Mouse (Mus musculus) thymus, postnatal 4 days (tissue): ENCODE data around the gene Ehd1.
A peak's percentile ranks its signal among the peaks of the same experiment; 100 is the strongest.

Experiments
- DNase-seq: peaks from one replicate; pipeline ENCODE4 v3.0.0; 2021

Gene Ehd1

DNA sequence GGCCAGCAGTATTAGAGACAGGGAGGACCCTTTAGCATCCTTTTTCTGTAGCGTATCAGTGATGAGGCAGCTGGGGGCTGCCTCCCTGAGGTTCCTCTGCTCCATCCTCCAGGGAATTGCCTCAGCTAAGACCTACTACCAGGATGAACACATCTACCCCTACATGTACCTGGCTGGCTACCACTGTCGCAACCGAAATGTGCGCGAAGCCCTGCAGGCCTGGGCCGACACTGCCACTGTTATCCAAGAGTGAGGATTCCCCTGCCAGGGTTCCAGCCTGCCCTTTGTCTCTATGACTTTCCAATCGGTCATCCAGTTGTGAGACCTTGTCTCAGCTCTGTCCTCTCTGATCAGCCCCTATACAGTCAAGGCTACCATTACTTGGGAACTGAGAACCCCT lies 61.6 kb downstream of the Ehd1 start:
- DNase-seq: no peak

DNA sequence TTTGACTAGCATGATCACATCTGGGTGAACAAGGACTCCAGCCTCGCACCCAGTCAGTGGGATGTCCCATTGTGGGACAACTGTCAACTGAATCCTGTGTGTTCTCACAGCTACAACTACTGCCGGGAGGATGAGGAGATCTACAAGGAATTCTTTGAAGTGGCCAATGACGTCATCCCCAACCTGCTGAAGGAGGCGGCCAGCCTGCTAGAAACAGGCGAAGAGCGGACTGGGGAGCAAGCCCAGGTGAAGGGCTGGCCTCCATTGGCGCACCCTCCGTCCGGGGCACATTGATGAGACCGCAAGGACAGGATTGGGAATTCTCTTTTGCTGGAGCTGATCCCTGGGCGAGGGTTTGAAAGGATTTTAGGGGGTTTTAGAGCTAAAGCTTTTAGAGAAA lies 62.2 kb downstream of the Ehd1 start:
- no peak for DNase-seq

- DNase-seq: no peak
Measured at GRCm38 (mm10) chr19:6339191-6339590, 62.7 kb downstream of the Ehd1 start.

DNA sequence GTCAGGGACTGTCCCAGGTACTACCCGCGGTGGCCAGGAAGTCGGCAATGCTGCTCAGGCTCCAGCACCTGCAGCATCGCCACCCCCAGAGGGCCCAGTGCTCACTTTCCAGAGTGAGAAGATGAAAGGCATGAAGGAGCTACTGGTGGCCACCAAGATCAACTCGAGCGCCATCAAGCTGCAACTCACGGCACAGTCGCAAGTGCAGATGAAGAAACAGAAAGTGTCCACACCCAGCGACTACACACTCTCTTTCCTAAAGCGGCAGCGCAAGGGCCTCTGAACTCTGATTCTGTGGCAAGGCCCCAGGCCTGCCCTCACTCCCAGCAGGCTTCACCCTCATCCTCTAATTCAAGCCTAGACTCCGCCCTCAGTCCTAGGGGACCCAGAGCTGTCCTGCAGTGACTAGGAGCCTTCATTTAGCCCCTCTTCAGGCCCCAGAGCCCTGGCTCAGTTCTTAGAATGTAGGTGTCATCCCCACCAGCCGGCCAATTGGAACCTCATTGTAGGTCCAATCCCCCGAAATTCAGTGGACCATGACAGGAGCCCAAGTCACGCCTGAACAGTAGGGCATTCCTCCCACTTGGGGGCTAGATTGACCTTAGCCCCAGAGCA lies 63.5 kb downstream of the Ehd1 start:
- peak; percentile 84 for DNase-seq

- DNase-seq: peak; percentile 97
Measured at GRCm38 (mm10) chr19:6340524-6341452, 64.3 kb downstream of the Ehd1 start, which contains the start of gene Map4k2. Map4k2 (plus strand) TSS chr19:6341135.

DNA sequence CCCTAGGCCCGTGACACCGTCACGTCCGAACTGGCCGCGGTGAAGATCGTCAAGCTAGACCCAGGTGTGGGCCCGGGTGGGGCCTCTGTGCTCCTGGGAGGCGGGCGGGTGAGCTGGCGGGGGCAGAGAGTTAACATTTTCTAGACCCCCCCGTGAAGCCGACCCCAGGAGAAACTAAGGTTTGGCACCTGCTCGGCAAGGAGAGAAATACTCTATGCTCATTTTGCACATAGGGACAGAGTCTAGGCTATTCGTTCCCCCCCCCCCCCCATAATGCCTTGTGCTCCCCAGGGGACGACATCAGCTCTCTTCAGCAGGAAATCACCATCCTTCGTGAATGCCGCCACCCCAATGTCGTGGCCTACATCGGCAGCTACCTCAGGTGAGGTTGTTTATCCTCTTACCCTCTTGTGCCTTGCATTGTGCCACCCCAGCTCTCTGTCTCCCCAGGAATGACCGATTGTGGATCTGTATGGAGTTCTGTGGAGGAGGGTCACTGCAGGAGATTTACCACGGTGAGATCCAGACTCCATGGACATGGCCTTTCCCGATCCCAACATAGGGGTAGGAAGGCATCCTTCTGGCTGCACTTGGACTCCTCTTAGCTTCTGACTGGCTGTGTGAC lies 65.0 kb downstream of the Ehd1 start:
- DNase-seq: peak; percentile 60

DNA sequence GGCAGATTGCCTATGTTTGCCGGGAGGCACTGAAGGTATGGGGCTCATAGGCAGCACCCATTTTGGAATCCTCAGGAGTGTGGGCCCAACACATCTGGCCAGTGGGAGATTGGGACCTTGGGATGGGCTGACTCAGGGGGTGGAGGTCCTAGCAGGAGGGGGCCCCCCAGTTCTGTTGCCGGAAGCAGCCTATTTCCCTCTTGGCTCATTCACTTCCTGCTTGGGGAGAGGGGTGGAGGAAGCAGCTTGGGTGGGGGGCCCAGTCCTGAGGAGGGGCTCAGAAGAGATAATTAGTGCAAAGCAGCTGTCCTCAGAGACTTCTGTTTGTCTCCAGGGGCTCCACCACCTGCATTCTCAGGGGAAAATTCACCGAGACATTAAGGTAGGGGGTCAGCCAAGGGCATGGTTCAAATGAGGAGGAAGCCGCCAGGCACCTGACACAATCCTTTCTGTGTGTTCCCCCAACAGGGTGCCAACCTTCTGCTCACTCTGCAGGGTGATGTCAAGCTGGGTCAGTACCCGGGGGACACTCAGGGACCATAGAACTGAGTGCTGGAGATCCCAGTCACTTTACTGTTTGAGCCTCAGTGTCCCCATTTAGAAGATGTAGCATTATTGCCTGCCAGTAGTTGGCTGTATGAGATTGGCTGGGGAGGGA lies 65.9 kb downstream of the Ehd1 start:
- peak; percentile 65 for DNase-seq

DNA sequence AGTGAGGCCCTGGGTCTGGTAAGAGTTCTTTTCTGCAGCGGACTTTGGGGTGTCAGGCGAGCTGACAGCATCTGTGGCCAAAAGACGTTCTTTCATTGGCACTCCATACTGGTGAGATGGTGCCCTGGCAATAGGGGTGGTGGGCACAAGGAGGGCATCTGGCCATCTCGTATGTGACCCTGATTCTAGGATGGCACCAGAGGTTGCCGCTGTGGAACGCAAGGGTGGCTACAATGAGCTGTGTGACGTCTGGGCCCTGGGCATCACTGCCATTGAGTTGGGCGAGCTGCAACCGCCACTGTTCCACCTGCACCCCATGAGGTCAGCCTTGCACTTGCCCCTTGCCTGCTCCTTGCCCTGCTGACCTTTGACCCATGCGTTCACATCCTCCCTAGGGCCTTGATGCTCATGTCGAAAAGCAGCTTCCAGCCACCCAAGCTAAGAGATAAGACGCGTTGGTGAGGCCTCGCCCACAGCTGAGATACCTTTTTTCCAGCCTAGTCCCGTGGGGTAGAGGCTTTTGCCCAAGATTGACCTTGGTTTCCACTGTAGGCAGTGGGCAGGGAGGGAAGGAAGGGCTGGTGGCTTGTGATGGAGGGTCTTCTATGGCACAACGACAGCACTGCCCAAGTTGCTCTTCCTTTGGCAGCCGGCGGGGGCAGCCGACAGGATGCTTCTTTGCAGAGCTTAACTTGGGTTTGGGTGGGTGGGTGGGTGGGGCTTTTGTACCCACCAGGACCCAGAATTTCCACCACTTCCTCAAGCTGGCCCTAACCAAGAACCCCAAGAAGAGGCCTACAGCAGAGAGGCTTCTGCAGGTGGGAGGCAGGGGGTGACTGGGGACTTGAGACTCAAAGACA lies 66.8 kb downstream of the Ehd1 start:
- DNase-seq: peak; percentile 70

- DNase-seq: no peak
Measured at GRCm38 (mm10) chr19:6343996-6344395, 67.5 kb downstream of the Ehd1 start.

DNA sequence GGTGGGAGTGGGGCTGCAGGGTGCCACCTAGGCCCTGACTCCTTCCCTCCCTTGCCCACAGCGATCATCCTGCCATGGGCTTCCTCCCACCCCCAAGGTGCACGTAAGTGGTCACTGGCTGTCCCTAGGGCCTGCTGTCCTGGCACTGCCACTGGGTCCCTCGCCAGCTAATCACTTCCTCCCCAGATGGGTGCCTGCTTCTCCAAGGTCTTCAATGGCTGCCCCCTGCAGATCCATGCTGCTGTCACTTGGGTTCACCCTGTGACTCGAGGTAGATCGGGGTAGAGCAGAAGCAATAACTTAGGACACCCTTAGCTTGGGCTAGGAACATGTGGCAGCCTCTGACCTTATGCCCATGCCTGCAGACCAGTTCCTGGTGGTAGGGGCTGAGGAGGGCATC lies 69.5 kb downstream of the Ehd1 start:
- no peak for DNase-seq

DNA sequence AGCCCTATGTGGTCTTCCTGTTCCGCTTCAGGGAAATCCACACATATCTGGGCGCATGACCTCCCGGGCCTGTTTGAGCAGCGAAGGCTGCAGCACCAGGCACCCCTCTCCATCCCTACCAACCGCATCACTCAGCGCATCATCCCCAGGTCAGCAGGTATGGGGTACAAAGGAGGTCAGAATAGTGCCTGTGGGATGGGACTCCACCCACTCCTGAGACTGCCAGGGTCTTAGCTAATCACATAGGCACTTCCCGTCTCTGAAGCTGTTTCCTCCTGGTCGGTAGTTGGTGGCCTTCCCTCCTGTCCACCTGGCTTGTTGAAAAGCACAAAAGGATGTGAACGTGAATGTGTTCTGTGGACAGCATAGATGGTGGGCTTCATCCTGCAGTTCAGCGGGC lies 70.1 kb downstream of the Ehd1 start:
- no peak for DNase-seq

- DNase-seq: no peak
Measured at GRCm38 (mm10) chr19:6347615-6348014, 71.1 kb downstream of the Ehd1 start.

GRCm38 (mm10) chr19:6348717-6349116 lies 72.2 kb downstream of the Ehd1 start:
- DNase-seq: no peak

DNA sequence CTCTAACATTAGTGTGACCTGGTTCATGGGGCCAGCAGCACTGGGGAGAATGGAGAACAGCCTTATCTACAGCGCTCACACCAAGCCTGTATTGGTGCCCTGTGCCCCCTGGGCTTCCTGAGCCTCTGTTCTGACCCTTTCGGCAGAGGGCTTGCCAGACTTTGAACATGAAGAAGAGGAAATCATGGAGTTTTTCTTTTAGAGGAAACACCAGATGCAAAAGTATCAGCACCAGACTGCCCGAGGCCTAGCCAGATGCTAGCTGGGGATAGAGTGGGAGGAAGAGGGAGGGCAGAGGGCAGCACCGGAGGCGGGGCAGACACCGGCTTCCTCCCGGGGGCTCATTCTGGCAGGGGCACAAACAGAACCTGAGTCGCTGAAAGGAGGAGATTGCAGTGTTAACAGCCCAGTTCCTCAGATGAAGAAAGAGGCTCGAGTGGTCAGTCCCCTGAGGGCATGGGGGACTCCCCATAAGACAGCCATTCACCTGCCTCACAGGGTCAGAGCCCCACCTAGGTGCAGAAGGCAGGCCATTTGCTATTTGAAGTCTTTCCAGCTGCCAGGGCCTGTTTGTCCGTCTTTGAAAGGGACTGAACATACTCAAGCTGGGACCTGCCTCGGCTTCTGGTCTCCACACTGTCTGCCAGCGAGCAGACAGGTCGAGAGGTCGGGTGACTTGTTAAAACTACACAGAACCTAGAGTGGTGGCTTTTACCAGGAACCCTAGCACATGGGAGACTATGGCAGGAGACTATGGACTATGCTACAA lies 72.9 kb downstream of the Ehd1 start:
- no peak for DNase-seq
